Mouse (Mus musculus): ENCODE results near the gene Mlst8.

GRCm38 (mm10) chr17:24469910-24470602 lies 8.8 kb downstream of the Mlst8 start, which contains the start of the genes E4f1 and Pgp:
- TF ChIP-seq CTCF (IDR thresholded peaks at IDR 0.05; ENCODE audit: low read depth) (no peak), EP300 (IDR thresholded peaks at IDR 0.05; ENCODE audit: low read depth) (no peak; the same call in 1 of the 2 replicates)

Data from liver, postnatal 0 days (tissue).